Mouse (Mus musculus): ENCODE data around the gene Chrnb2. TPM values are rescaled to one million over a fixed set of nuclear protein-coding genes. Genes with fewer than 3 reads are reported as not detected.
A peak's percentile ranks its signal among the peaks of the same experiment; 100 is the strongest.

Chrnb2 gene
- polyA plus RNA-seq, 1 experiment from 2014 or later, result 0.27 TPM

- Histone ChIP-seq H3K4me2 (ENCODE audit: low read depth, low read length) (peak within 1 kb of the TSS; percentile 98), H3K4me3 (ENCODE audit: low read depth, low read length) (peak within 1 kb of the TSS; percentile 66), H3K27ac (ENCODE audit: low read depth) (no peak within 1 kb of the TSS), H3K27me3 (ENCODE audit: insufficient read depth, low read length) (no peaks in the 10 kb centered on the region), H3K9me3 (ENCODE audit: low read length) (no peaks in the 10 kb centered on the region), H3K36me3 (replicated peaks; ENCODE audit: insufficient read depth, low read length) (no peaks in the 10 kb centered on the region), H3K4me1 (ENCODE audit: insufficient read depth) (peaks cover 12% of the 10 kb centered on the region; the same call in 1 of the 2 replicates), H3K9ac (replicated peaks) (peak within 1 kb of the TSS; percentile 61)
- peak; percentile 82 for DNase-seq
- peak; percentile 91 for ATAC-seq
- TF ChIP-seq EP300 (IDR thresholded peaks at IDR 0.05; ENCODE audit: low read depth) (no peak), CTCF (IDR thresholded peaks at IDR 0.05; ENCODE audit: low read depth) (peak; percentile 73)
- WGBS (ENCODE audit: insufficient replicate concordance), result 5% methylated on average over 25 of the region's 28 CpGs
Measured at GRCm38 (mm10) chr3:89714359-89715206, 49.8 kb downstream of the Chrnb2 start, which contains the start of gene Adar. TSS of gene Adar (plus strand) at chr3:89715022.

GRCm38 (mm10) chr3:89704064-89704463 is 60.4 kb downstream of the Chrnb2 start:
- Histone ChIP-seq H3K4me2 (ENCODE audit: low read depth, low read length) (no peak overlapping the region), H3K4me3 (ENCODE audit: low read depth, low read length) (no peak overlapping the region), H3K9ac (replicated peaks) (no peak overlapping the region), H3K9me3 (ENCODE audit: low read length) (no peaks in the 10 kb centered on the region), H3K27ac (ENCODE audit: low read depth) (no peak overlapping the region), H3K27me3 (ENCODE audit: insufficient read depth, low read length) (no peaks in the 10 kb centered on the region), H3K36me3 (replicated peaks; ENCODE audit: insufficient read depth, low read length) (no peaks in the 10 kb centered on the region), H3K4me1 (ENCODE audit: insufficient read depth) (no peaks in the 10 kb centered on the region)
- ATAC-seq (no peak), DNase-seq (no peak)
- TF ChIP-seq EP300 (IDR thresholded peaks at IDR 0.05; ENCODE audit: low read depth) (no peak), CTCF (IDR thresholded peaks at IDR 0.05; ENCODE audit: low read depth) (no peak)
- WGBS (ENCODE audit: insufficient replicate concordance), result 71% methylated on average over 6 of the region's 6 CpGs

GRCm38 (mm10) chr3:89703596-89703995 is 60.8 kb downstream of the Chrnb2 start:
- Histone ChIP-seq H3K4me2 (ENCODE audit: low read depth, low read length) (no peak overlapping the region), H3K4me1 (ENCODE audit: insufficient read depth) (no peaks in the 10 kb centered on the region), H3K36me3 (replicated peaks; ENCODE audit: insufficient read depth, low read length) (no peaks in the 10 kb centered on the region), H3K4me3 (ENCODE audit: low read depth, low read length) (no peak overlapping the region), H3K9me3 (ENCODE audit: low read length) (no peaks in the 10 kb centered on the region), H3K27ac (ENCODE audit: low read depth) (no peak overlapping the region), H3K27me3 (ENCODE audit: insufficient read depth, low read length) (no peaks in the 10 kb centered on the region), H3K9ac (replicated peaks) (no peak overlapping the region)
- TF ChIP-seq EP300 (IDR thresholded peaks at IDR 0.05; ENCODE audit: low read depth), result no peak
- WGBS (ENCODE audit: insufficient replicate concordance), result 35% methylated on average over 3 of the region's 3 CpGs
- DNase-seq (no peak), ATAC-seq (no peak)

DNA sequence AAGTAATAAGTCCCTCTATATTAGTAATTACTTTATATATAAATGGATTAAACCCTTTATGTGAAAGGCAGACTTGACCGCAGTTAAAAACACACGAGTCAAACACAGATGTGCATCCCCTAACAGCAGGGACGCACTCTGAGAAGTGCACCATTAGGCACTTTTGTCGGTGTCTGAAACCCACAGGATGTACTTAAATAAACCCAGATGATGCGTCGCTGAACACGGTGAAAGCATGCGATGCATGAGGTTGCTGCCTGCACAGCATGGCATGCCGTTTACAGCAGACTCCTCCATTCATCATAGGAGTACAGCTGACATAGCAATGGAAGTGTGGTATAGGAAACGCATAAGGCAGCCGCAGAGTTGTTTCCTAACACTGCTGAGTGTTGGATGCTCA is 64.0 kb downstream of the Chrnb2 start:
- Histone ChIP-seq H3K9ac (replicated peaks) (no peak overlapping the region), H3K27ac (ENCODE audit: low read depth) (no peak overlapping the region), H3K4me2 (ENCODE audit: low read depth, low read length) (no peak overlapping the region), H3K4me1 (ENCODE audit: insufficient read depth) (no peaks in the 10 kb centered on the region), H3K27me3 (ENCODE audit: insufficient read depth, low read length) (no peaks in the 10 kb centered on the region), H3K36me3 (replicated peaks; ENCODE audit: insufficient read depth, low read length) (no peaks in the 10 kb centered on the region), H3K9me3 (ENCODE audit: low read length) (no peaks in the 10 kb centered on the region), H3K4me3 (ENCODE audit: low read depth, low read length) (no peak overlapping the region)
- 64% methylated on average over 11 of the region's 11 CpGs for WGBS (ENCODE audit: insufficient replicate concordance)
- DNase-seq (no peak), ATAC-seq (no peak)
- no peak for TF ChIP-seq CTCF (IDR thresholded peaks at IDR 0.05; ENCODE audit: low read depth)
- no peak for TF ChIP-seq EP300 (IDR thresholded peaks at IDR 0.05; ENCODE audit: low read depth)

GRCm38 (mm10) chr3:89698958-89699357 is 65.5 kb downstream of the Chrnb2 start:
- Histone ChIP-seq H3K4me3 (ENCODE audit: low read depth, low read length) (no peak overlapping the region), H3K27me3 (ENCODE audit: insufficient read depth, low read length) (no peaks in the 10 kb centered on the region), H3K9me3 (ENCODE audit: low read length) (no peaks in the 10 kb centered on the region), H3K9ac (replicated peaks) (no peak overlapping the region), H3K4me1 (ENCODE audit: insufficient read depth) (no peaks in the 10 kb centered on the region), H3K27ac (ENCODE audit: low read depth) (no peak overlapping the region), H3K4me2 (ENCODE audit: low read depth, low read length) (no peak overlapping the region), H3K36me3 (replicated peaks; ENCODE audit: insufficient read depth, low read length) (no peaks in the 10 kb centered on the region)
- 69% methylated on average over 1 of the region's 1 CpGs for WGBS (ENCODE audit: insufficient replicate concordance)
- DNase-seq (no peak), ATAC-seq (no peak)
- TF ChIP-seq EP300 (IDR thresholded peaks at IDR 0.05; ENCODE audit: low read depth) (no peak), CTCF (IDR thresholded peaks at IDR 0.05; ENCODE audit: low read depth) (no peak)

Other genes with a start within 250 kb of the Chrnb2 start
- gene Kcnn3, start 244.5 kb downstream of the Chrnb2 start, polyA plus RNA-seq (2015; fragmentation: Nextera tagmentation; extraction: Ambion mirVana), result 0.04 TPM in 2 replicates
- gene Adar, start 49.6 kb downstream of the Chrnb2 start, polyA plus RNA-seq (2015; fragmentation: Nextera tagmentation; extraction: Ambion mirVana), result 5.2 and 5.3 TPM in 2 replicates
- gene Ube2q1, start 9.0 kb upstream of the Chrnb2 start, polyA plus RNA-seq (2015; fragmentation: Nextera tagmentation; extraction: Ambion mirVana), result 4.9 and 5.7 TPM in 2 replicates
- gene She, start 66.7 kb upstream of the Chrnb2 start, polyA plus RNA-seq (2015; fragmentation: Nextera tagmentation; extraction: Ambion mirVana), result 0.92 and 1.00 TPM in 2 replicates
- gene Il6ra, start 148.6 kb upstream of the Chrnb2 start, polyA plus RNA-seq (2015; fragmentation: Nextera tagmentation; extraction: Ambion mirVana), result 10.2 and 11.8 TPM in 2 replicates
- gene Atp8b2, start 198.9 kb upstream of the Chrnb2 start, polyA plus RNA-seq (2015; fragmentation: Nextera tagmentation; extraction: Ambion mirVana), result 0.88 and 1.4 TPM in 2 replicates
- 95.6 and 99.6 TPM in 2 replicates for gene Hax1, start 234.1 kb upstream of the Chrnb2 start, polyA plus RNA-seq (2015; fragmentation: Nextera tagmentation; extraction: Ambion mirVana)

Measured in liver, postnatal 0 days (tissue).